Mouse (Mus musculus): Measurements from ENCODE around the gene Dennd5b. TPM values are rescaled to one million over a fixed set of nuclear protein-coding genes. Genes with fewer than 3 reads are reported as not detected.

Dennd5b gene
- total RNA-seq, 2 experiments from 2014 or later: 22.9 to 25.8 TPM

DNA sequence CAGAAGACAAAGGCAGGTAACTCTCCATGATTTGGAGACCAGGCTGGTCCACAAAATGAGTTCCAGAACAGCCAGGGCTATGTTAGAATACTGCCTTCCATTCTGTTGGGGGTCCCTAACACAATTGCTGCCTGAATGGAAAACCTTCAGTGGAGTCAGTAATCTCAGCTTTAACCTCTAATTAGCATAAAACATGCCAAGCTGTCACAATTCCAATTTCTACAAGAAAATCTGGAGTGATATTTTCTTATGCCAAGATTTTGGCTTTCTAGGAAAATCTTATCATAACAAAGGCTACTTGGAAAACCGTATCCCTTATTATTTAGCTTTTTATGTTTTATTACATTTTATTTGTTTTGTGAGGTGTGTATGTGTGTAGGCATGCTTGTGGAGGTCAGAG, 2.0 kb upstream of the Dennd5b start:
- no peak for DNase-seq (ENCODE audit: low spot score in 2 of 2)

- DNase-seq (ENCODE audit: low spot score in 2 of 2): no peak
Measured at GRCm38 (mm10) chr6:149101943-149102243, 413 bp upstream of the Dennd5b start.

GRCm38 (mm10) chr6:149100174-149101075, 1.1 kb downstream of the Dennd5b start:
- DNase-seq (ENCODE audit: low spot score in 2 of 2): peak; percentile 22 to 42

DNA sequence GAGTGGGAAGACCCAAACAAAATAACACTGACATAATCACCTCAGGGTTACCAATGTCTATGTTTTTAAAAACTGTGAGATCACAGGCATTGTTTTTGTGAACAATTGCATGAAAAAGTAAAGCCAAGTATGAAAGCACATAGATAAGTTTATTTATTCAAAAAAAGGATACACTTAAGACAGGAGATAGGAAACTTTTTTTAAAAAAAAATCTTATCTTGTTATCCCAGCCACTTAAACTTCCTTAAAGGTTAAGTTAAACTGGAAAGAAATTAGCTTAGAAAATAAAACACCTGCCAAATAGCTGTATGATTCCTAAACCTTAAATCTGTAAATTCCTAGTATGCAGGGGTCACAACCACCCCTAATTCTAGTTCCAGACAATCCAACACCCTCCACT, 2.5 kb downstream of the Dennd5b start:
- DNase-seq (ENCODE audit: low spot score in 2 of 2): no peak

DNA sequence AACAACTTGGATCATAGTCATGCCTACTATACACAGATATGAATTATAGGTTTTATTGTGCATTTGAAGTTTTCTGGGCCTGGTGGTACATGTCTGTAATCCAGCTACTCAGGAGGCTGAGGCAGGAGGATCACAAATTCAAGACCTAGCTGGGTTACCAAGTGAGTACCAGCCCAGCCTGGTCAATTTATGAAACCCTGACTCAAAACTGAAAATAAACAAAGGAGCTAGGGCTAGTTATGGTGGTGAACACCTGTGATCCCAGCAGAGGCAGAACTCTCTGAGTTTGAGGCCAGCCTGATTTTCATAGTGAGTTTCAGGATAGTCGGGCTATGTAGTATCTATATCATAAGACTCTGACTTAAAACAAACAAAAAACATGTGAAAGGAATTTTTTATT, 4.2 kb downstream of the Dennd5b start:
- DNase-seq (ENCODE audit: low spot score in 2 of 2): no peak

DNA sequence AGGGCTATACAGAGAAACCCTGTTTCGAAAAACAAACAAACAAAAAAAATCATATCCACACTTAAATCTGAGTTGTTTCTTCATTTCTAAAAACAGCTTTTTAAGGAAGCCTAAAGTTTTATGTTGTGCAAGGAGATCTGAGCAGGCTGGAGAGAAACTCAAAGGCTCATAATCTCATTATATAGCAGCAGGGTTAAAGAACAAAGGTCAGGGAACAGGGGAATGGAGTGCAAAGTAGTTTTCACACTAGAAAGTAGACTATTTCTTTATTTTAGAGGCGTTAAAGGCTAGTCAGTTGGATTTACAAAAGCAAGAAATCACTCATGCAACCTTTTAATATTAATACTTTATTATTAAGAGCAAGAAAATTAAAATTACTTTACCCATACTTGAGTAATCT, 5.2 kb downstream of the Dennd5b start:
- no peak for DNase-seq (ENCODE audit: low spot score in 2 of 2)

DNA sequence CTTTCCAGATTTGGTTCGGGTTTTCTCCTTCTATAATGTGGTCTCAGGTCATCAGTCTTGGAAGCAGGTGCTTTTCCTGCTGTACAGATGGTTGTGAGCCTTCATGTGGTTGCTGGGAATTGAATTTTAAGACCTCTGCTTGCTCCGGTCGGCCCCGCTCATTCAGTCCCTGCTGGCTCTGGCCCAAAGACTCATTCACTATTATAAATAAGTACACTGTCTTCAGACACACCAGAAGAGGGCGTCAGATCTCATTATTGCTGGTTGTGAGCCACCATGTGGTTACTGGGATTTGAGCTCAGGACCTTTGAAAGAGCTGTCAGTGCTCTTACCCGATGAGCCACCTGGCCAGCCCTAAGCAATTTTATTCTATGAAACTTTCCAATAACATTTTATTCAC, 6.1 kb downstream of the Dennd5b start:
- no peak for DNase-seq (ENCODE audit: low spot score in 2 of 2)

DNA sequence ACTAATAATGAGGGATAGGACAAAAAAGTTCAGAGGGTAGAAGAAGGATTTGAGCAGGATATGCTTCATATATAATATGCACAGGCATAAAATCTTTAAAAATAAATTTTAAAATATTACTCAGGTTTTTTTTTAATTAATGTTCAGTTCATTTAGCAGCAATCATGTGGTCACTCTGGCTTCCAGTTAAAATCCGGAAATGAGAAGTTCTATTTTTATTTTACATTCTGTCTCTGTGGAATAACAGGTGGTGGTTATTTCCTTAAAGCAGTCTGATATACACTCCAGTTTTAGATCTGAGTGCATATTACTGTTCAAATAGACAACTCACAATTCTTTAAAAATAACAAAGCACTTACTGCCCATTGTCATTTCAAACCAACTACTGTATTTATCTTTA, 6.9 kb downstream of the Dennd5b start:
- DNase-seq (ENCODE audit: low spot score in 2 of 2): no peak

DNA sequence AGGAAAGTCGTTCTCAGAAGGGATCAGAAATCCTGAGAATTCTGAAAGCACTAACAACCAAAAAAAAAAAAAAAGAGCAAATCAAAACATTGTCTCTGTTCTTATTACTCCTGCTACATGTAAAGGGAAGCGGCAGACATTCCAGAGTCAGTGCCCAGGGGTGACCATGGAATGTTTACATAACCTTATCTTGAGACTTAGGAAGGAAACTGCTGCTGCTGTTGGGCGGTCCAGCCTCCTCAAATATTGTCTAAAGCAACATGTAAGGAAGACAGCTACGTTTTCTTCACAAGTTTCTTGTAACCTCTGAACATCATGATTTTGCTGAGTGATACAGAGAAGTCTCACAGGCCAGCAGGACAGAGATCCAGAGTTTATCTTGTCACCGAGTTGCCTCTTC, 8.0 kb downstream of the Dennd5b start:
- no peak for DNase-seq (ENCODE audit: low spot score in 2 of 2)

DNA sequence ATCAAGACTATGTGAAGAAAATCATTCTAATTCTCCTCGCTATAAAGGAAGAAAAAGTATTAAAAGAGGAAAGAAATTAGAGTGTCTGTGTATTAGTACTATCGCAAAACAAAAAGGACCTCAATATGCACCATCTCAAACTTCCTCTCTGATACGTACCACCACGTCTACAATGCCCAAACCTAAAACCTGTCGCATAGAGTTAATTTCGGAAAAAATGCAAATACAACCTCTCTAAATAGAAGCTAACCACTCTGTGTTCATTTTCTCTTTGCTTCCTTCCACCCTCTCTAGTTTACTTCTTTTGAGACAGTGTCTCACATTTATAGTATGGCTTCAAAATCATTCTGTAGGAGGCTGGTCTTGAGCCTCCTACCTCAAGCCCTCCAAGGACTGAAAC, 9.1 kb downstream of the Dennd5b start:
- DNase-seq (ENCODE audit: low spot score in 2 of 2): no peak

DNA sequence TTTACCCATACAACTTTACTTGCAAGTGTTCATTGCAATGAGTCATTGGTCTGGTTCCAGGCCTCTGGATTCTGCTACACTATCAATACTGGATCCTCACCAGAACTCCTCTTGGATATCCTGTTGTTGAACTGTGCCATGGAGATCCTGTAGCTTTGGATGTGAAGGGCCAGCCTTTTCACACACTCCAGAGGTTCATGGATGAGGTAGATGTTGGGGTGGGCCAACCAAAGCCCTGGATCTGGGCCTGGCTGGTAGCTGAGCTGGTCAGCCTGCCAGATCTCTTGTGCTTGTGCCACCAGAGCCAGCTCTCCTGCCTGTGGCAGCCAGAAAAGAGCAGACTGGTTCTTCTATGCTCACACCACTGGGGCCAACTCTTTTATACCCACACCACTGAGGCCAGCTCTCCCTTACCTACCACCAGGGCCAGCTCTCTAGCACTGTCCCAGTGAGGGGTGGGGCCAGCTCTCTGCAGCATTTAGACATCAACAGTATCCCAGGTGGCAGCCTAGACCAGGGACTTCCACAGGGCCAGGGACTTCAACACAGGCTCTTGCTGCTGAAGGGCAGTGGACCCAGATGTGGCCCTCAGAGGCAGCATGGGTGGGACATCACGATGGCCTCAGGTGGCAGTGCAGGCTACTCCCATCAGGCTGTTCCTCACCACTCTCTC, 24.2 kb downstream of the Dennd5b start:
- no peak for DNase-seq (ENCODE audit: low spot score in 2 of 2)

- no peak for DNase-seq (ENCODE audit: low spot score in 2 of 2)
Measured at GRCm38 (mm10) chr6:149073854-149074253, 27.6 kb downstream of the Dennd5b start.

GRCm38 (mm10) chr6:149072873-149073272, 28.6 kb downstream of the Dennd5b start:
- no peak for DNase-seq (ENCODE audit: low spot score in 2 of 2)

GRCm38 (mm10) chr6:149070592-149071124, 30.8 kb downstream of the Dennd5b start:
- no peak for DNase-seq (ENCODE audit: low spot score in 2 of 2)

DNA sequence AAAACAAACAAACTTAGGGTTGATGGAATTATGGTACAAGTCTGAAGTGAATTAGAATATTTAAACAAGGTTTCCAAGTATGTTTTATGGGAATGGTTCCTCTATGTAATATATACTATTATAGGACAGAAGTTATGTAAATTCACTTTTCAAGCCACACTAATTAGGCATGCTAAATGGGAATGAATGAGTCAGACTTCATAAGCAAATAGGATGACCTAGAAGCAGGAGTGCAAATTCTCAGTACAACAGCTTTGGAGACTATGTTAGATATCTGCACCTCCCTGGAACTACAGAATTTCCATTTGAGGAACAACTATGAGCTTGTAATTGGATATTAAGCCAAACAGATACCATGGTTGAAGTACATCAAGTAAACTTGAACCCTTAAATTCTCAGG, 38.1 kb downstream of the Dennd5b start:
- no peak for DNase-seq (ENCODE audit: low spot score in 2 of 2)

GRCm38 (mm10) chr6:149060670-149061387, 40.7 kb downstream of the Dennd5b start:
- no peak for DNase-seq (ENCODE audit: low spot score in 2 of 2)

- no peak for DNase-seq (ENCODE audit: low spot score in 2 of 2)
Measured at GRCm38 (mm10) chr6:149057947-149058391, 43.5 kb downstream of the Dennd5b start.

DNA sequence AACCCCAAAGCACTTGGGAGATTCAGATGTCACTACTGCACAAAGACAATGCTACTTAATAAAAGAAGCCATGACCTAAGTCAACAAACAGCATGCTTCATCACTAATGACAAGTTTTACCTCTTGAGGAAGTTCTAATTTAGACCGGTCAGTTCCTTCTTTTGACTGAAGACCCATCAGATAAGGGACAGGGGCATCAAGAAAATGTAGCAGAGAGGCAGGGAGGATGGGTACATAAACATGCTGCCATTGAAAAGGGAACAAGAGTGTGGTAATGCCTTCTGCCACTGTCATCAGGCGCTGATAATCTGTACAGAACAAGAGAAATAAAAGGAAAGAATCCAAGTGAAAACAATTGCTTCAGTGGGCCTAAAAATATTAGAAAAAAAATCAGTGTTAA, 46.7 kb downstream of the Dennd5b start:
- no peak for DNase-seq (ENCODE audit: low spot score in 2 of 2)

GRCm38 (mm10) chr6:149050978-149051723, 50.3 kb downstream of the Dennd5b start:
- no peak for DNase-seq (ENCODE audit: low spot score in 2 of 2)

DNA sequence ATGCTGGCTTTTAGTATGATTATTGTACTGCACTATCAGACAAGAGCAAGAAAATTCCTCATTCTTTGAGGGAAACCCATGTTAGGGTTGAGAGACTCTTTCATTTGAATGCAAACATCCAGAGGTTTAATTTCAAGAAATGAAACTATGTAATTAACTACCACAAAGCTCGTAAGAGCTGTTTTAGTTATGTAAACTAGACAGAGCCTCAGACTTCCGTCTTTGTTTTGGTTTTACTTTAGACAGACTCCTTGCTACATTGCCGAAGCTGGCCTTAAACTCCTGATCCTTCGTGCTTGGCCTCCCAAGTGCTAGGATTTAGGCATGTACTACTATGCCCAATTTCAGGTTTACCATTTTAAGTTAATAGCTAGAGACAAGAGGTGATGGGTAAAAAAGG, 61.4 kb downstream of the Dennd5b start:
- no peak for DNase-seq (ENCODE audit: low spot score in 2 of 2)

- no peak for DNase-seq (ENCODE audit: low spot score in 2 of 2)
Measured at GRCm38 (mm10) chr6:149032198-149032597, 69.3 kb downstream of the Dennd5b start.
